Mouse (Mus musculus) cerebellum, postnatal 14 days (tissue): Measurements from ENCODE around the gene Armh2.
"Not testable (repeated sequence)": the region's sequence is repeated elsewhere in the genome, so short reads cannot be mapped to it uniquely, and the experiment has no call there.

ENCODE experiments used
- DNase-seq, 2 experiments: peaks; one replicate each; pipeline ENCODE4 v3.0.0; 2021; ENCODE audit warnings: mixed read lengths in 2 of 2

Gene Armh2

DNA sequence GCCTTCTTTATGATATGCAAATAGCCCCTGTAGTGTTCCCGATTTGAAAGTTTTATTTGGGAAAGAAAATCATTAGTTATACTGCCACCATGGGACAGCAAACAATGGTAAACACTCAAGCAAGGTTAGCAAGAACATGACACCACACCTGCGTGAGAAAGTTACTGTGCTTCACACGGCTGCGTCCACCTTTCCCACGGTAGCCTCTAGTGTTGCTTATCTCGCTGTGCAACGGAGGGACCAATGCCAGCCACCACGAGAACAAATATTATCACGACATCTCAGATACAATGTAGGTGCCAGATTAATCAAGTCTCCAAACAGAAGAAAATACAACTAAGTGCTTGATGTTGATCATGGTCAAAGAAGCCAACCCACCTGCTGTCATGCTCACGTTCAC is 18.4 kb downstream of the Armh2 start:
- no peak for DNase-seq

GRCm38 (mm10) chr13:24760351-24760870 is 19.4 kb downstream of the Armh2 start:
- DNase-seq, result no peak

DNA sequence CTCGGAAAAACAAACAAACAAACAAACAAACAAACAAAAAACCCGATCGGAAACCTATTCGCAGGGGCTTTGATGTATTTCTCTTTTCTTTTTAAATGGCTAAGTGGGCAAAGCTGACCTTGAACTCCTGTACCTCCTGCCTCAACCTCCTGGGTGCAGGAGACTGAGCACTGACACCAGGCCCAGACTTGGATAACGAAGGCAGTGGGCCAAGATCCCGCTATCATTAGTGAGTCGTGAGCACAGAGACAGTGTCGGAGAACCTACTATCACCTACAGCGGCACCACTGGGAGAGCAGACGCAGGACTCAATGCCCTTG is 20.0 kb downstream of the Armh2 start:
- no peak for DNase-seq

DNA sequence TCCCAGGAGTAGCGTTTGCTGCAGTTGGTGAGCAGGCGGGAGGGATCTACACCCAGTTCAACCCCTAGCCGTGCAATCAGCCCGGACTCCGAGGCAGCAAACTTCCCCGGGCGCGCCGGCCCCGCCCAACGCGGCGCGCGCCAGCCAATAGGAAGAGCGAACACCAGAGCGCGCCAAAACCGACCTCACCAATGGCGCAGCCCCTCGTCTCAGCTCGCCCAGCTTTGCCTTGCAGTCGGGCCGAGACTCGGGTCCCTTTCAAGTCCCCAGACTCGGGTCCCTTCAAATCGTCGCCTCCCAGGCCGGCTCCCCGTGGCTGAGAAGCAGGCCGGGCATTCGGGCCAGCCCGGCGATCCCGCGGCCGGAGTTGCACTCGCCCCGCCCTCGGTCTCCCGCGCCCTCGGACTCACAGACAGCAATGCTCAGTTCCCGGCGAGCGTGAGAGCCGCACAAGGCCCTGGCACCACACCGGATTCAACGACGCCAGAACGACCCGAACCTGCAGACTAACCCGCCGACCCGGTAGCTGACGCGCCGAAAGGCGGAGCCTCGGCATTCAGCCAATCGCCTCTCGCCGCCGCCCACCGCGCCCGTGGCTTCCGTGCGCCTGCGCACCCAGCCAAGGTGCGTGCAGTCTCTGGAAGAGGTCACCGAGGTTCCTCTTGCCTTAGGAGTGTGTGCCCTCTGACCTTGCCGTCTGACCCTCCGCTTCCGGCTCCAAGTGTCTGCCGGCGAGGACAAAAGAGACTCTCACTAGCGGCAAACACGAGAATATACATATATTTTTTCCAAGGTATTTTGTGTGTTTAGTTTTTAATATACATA is 20.6 kb downstream of the Armh2 start, which contains the start of gene Gmnn:
Gmnn (minus strand) TSS at position 521 of the 825 bp plus-strand sequence.
- peak; percentile 88 to 91 for DNase-seq

DNA sequence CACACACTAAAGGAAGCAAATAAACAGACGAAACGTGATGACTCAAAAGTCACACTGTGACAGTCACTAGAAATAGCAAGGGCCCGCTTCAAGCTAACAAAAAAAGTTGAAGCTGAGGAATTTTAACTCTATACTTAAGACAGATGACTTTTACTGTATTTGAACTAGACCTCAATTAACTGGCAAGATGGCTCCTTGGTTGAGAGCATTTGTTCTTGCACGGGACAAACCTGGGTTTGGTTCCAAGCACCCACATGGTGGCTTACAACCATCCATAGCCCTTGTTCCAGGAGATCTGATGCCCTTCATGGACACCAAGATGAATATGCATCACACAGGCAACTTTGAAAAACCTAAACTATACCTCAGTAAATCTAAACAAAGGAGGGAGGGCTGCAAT is 21.2 kb downstream of the Armh2 start:
- no peak for DNase-seq

GRCm38 (mm10) chr13:24767809-24768208 is 26.8 kb downstream of the Armh2 start:
- DNase-seq, result not testable (repeated sequence)

DNA sequence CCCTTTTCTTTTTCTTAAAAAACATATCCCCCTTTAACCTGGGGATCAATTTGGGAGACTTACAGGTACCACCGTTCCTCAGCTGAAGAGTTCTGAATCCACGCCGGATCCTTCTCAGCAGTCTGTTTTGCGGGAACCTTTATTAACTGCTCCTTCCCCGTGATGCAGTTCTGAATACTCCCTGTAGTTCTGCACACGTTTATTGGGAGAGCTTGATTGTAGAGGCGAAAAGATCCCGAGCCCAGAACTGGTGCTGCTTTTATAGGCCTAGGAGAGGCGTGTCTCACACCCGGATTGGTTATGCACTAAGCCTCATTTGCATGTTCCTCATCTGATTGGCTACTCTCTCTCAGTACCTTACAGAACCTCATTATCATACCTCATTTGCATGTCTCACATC is 30.4 kb downstream of the Armh2 start:
- DNase-seq, result not testable (repeated sequence)

- peak; percentile 65 to 75 for DNase-seq
Measured at GRCm38 (mm10) chr13:24776146-24776844, 35.3 kb downstream of the Armh2 start.

- no peak for DNase-seq
Measured at GRCm38 (mm10) chr13:24778026-24778425, 37.0 kb downstream of the Armh2 start.

- DNase-seq, result no peak
Measured at GRCm38 (mm10) chr13:24778706-24779380, 37.8 kb downstream of the Armh2 start.

GRCm38 (mm10) chr13:24781916-24782315 is 40.9 kb downstream of the Armh2 start:
- DNase-seq, result no peak

GRCm38 (mm10) chr13:24786014-24786490 is 45.0 kb downstream of the Armh2 start:
- DNase-seq, result peak; percentile 64 to 70

DNA sequence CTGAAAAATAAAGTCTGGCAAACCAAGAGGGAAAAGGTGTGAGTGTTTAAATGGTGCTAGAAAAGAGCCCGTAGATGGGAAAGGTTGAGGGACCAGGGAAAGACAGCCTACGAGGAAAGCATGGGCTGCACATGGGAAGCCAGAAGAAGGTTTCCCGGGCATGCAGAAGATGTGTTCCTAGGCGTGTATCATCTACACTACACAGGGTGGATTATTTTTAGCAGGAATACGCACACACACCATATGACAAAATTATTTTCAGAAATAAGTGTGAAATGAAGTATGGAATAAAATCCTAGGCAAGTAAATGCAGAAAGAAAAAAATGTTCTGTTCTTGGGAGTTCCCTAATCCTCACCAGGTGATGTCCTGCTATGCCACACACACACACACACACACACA is 46.4 kb downstream of the Armh2 start:
- no peak for DNase-seq

GRCm38 (mm10) chr13:24791349-24791748 is 50.3 kb downstream of the Armh2 start:
- no peak for DNase-seq

DNA sequence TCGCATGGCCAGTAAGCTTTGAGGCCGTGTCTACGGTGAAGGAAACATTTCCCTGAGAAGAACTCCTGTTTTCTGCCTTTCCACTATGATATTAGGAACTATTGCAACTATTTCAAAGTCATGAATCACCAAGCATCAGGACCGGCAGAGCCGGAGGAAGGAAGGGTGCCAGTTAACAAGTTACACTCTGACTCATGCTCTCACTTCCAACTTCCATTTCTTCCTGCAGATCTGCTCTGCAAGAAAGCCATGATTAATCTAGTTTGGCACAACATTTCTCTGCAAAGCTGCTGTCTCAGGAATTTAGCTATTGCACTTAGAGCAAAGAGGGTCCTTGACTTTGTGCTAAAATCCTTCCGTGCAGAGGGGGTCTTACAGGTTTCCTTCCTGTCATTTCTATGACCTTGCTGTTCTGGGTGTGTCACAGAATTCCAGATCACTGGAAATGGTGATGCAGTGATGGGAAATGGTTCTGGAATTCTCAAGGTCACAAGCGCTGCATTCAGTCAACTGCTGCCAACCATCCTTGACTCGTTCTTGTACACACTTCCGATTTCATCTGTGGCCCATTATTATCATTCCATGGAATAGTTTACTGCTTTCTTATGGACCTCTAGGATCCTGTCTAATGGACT is 51.5 kb downstream of the Armh2 start:
- no peak for DNase-seq
